Mouse (Mus musculus) right cerebral cortex, postnatal 36 days (tissue): ENCODE results near the gene Fads6.

ENCODE experiments used
- DNase-seq, 2 experiments: peaks; one replicate each; pipeline ENCODE4 v3.0.0; 2022; ENCODE audit warnings: low spot score in 2 of 2, mixed read lengths in 1 of 2

Gene Fads6

DNA sequence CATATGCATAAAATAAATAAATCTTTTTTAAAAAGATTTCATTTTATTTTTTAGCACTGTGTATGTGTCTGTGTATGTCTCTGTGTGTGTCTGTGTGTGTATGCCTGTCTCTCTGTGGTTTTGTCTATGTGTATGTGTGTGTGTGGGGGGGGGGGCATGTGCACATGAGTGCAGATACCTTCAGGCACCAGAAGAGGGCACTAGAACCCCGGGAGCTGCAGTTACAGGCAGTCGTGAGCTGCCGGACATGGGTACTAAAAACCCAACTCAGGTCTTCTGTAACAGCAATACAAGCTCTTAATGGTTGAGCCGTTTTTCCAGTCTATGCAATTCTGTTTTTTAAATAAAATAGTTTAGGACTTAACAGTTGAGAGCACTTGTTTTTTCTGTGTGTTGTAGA lies 3.3 kb upstream of the Fads6 start:
- DNase-seq, result no peak

GRCm38 (mm10) chr11:115298160-115298559 lies 697 bp upstream of the Fads6 start:
- DNase-seq, result no peak

- no peak for DNase-seq
These were observed 822 bp downstream of the Fads6 start for GRCm38 (mm10) chr11:115296471-115297210.

DNA sequence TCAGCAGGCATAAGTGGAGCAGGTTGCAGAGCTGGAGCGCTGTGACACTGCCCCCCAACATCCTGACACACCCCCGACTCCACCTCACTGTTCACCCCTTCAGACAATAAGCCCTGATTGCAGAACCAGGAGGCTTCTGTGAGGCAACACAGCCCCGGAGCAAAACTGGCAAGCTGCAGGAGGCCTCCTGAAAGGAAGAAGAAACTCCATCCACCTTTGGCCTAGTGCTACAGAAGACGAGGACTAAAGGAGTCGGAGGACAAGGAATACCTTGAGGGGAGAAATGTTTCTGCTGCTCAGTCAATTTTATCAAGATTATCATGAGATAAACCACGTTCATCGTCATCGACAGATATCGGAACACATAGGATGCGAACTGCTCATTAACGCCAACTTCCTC lies 1.5 kb downstream of the Fads6 start:
- DNase-seq, result no peak

- no peak for DNase-seq
These were observed 4.7 kb downstream of the Fads6 start for GRCm38 (mm10) chr11:115292631-115293375.

DNA sequence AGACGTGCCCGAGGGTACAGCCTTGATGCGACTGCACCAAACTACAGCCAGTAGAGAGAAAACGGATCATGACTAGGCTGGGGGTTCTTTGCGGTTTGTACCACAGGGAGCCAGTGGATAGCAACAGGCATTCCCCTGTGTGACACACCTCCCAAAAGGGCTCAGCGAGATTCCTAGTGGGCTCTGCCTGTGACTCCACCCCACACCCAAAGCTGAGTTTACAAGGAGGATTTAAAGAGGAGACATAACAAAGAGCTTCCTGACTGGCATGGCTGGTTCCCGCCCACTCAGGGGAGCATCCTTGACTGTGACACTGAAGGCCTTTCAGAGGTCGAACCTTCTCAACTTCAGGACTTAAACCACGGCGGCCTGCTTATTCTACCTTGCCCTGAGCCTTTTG lies 6.0 kb downstream of the Fads6 start:
- no peak for DNase-seq

DNA sequence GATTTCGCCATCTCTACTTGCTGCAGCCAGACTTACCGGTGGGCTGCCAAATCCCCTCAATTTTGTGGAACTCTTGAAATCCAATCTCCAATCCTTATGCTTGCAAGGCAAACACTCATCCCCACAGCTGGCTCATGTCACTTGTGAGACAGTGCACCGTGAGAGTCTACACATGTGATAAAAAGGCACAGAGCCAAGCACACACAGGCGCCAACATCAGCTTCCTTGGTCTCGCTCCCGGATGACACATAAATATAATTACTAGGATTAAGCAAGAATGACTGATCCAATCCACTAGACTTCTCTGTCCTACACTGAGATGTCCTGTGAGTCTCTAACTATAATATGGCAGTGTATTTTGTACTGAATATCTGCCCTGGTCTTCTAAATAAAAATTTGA lies 6.5 kb downstream of the Fads6 start:
- no peak for DNase-seq

GRCm38 (mm10) chr11:115290314-115290713 lies 7.1 kb downstream of the Fads6 start:
- DNase-seq, result no peak

GRCm38 (mm10) chr11:115289885-115290284 lies 7.6 kb downstream of the Fads6 start:
- no peak for DNase-seq

- no peak for DNase-seq
These were observed 9.2 kb downstream of the Fads6 start for GRCm38 (mm10) chr11:115288305-115288704.

DNA sequence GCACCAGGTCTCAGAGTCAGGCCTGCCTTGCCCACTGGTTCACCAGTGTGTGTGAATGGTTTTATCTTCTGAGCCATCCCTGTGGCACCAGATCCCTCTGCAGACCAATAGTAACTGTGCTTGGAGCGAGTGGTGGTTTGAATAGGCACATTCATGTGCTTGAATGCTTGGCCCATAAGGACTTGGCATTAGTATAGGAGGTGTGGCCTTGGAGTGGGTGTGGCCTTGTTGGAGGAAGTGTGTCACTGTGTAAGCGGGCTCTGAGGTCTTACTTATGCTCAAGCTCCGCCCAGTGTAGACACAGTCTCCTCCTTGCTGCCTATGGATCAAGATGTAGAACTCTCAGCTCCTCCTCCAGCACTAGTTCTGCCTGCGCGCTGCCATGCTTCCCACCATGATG lies 10.1 kb downstream of the Fads6 start:
- DNase-seq, result no peak

GRCm38 (mm10) chr11:115286201-115286993 lies 11.1 kb downstream of the Fads6 start:
- DNase-seq, result no peak

- DNase-seq, result no peak
These were observed 12.2 kb downstream of the Fads6 start for GRCm38 (mm10) chr11:115285282-115285681.

DNA sequence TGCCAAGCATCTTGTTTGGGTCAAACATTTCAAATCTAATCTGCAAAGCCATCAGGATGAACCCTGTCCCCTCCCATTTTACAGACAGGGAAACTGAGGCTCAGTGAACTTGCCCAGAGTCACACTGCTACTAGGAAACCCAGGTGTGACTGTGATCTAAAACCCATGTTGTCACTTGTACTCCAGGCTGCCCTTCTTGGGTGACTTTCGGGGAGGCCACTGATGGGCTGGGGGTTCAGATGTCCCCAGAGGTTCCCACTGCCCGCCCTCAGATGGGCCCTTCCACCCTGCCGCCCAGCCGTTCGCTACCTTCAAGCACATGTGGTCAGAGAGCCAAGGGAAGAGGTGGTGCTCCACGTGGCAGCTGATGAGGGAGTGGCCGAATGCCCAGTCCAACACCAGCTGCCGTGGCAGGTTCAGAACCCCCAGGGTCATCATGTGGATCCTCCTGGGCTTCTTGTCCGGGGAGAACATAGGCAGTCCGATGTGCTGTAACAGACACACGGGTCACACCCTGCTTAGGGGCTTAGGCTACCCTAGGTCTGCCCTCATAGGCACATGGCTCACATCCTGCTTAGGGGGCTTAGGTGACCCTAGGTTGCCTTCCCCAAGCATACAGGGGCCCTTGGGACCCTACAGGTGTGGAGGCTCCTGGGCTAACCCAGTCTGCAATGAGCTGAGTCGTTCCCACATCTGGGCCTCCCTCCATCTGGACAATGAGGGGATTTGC lies 13.4 kb downstream of the Fads6 start:
- DNase-seq, result no peak

GRCm38 (mm10) chr11:115283486-115283765 lies 14.0 kb downstream of the Fads6 start:
- no peak for DNase-seq

DNA sequence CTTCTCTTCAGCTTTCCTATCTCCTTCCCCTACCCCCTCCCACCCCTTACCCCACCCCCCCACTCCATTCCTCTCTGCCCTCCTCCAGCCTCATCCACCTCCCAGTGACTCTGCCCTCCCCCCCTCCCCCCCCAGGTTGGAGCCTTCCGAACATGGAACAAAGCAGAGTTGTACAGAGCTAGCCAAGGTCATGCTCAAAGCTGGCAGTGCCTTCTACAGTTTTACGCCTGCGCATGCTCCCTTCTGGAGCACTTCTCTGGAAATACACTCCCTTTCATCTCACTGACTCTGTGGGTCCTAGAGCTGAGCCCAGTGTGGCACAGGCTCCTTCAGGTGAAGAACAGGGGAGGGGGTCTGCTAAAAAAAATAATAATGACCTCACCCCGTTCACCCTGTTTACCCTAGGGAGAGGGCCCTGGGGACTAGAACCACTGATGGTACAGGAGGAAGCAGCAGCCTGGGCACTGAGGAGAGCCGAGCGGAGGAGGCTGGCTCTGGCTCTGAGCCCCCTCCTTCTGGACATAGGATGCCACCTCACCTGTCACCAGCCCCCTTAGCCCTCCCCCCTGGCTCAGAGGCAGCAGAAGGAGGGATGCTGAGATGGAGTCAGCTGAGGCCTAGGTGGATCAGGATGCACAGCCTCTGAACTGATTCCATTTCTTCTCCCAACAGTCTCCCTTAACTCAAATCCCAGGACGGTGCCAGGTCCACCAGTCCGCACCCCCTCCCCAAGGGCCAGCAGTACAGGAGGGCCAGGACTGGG lies 14.6 kb downstream of the Fads6 start:
- no peak for DNase-seq

DNA sequence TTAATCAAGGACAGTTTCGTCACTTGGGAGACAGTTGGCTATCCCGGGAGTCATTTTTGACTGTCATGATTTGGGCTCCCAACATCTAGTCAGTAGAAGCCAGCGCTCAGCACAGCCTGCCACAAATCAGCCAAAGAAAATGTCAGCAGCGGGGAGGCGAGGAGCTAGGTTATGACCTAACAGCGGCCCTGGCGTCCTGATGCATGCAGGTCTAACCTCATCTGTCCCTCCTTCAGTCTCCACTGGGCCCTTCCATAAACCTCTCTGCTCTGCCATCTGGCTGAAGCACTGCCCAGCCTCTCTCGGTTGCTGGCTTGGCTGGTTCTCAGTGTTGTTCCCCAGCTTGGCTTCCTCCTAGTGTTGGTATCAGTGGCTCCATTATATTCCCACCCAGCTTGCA lies 15.2 kb downstream of the Fads6 start:
- DNase-seq, result no peak

GRCm38 (mm10) chr11:115279726-115280125 lies 17.7 kb downstream of the Fads6 start:
- DNase-seq, result no peak

GRCm38 (mm10) chr11:115278176-115278575 lies 19.3 kb downstream of the Fads6 start:
- no peak for DNase-seq

DNA sequence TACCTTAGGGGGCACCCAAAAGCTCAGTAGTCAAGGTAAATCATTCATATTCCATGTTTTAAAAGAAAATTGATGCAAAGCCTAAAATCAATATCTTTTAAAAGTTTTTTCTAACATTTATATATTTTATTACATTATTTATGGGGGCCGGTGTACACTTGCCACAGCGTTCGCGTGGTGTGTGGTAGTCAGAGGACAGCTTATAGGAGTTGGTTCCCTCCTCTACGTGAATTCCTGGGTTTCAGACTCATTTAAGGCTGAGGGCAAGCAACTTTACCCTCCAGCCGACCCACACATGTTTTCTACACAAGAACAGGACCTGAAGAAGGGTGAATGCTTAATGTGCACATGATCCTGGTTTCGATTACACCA lies 19.9 kb downstream of the Fads6 start:
- DNase-seq, result no peak
